Mouse (Mus musculus): Measurements from ENCODE around the gene Aph1a. TPM values are rescaled to one million over a fixed set of nuclear protein-coding genes. Genes with fewer than 3 reads are reported as not detected.
"Not testable (repeated sequence)": the region's sequence is repeated elsewhere in the genome, so short reads cannot be mapped to it uniquely, and the experiment has no call there.

Gene Aph1a
- 34.9 and 38.6 TPM in 2 replicates for polyA plus RNA-seq (2014; fragmentation: Nextera tagmentation; extraction: Ambion mirVana)

DNA sequence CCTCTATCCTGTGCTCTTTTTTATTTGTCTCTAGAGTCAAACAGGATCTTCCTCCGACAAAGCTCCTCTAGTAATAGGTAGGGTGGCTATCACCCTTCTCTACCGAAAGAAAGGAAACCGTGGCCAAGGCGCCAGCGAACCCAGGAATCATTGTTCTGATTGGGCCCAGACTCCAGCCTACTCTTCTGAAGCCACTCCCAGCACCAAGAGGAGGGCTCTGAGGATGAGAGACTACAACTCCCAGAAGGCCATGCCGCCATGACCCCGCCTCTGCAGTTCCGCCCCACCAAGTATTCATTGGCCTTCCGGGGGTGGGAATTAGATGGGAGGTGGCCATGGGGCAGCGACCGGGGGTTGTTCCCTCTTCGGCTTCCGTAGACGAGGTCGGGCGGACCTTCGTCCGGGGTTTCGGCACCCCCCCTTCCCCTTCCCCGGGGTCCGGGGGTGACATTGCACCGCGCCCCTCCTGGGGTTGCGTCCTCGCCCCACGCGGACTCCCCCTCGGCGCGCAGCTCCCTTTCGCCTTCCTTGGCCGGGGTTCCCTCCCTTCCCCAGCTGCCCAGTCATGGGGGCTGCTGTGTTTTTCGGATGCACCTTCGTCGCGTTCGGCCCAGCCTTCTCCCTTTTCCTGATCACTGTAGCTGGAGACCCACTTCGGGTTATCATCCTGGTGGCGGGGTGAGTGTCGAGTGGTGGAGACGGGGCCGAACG, at the start of gene Aph1a:
Aph1a (plus strand) TSS at position 364 of the 711 bp plus-strand sequence.
- not testable (repeated sequence) for H3K36me3 ChIP-seq (replicated peaks; ENCODE audit: control insufficient read depth, insufficient read depth); H3K27me3 ChIP-seq (ENCODE audit: control insufficient read depth, insufficient read depth, low read length); H3K9me3 ChIP-seq (ENCODE audit: control insufficient read depth, low read length); H3K4me1 ChIP-seq (replicated peaks; ENCODE audit: control insufficient read depth, insufficient read depth, low read length)
- Histone ChIP-seq H3K9ac (peak within 1 kb of the TSS; percentile 88), H3K4me2 (replicated peaks) (peak within 1 kb of the TSS; percentile 93), H3K4me3 (replicated peaks; ENCODE audit: low read length) (peak within 1 kb of the TSS; percentile 73), H3K27ac (peak within 1 kb of the TSS; percentile 71)
- WGBS = under 1% methylated on average over 24 of the region's 43 CpGs
- peak; percentile 92 for DNase-seq (ENCODE audit: low spot score)
- ATAC-seq (ENCODE audit: low FRiP score) = peak; percentile 98

DNA sequence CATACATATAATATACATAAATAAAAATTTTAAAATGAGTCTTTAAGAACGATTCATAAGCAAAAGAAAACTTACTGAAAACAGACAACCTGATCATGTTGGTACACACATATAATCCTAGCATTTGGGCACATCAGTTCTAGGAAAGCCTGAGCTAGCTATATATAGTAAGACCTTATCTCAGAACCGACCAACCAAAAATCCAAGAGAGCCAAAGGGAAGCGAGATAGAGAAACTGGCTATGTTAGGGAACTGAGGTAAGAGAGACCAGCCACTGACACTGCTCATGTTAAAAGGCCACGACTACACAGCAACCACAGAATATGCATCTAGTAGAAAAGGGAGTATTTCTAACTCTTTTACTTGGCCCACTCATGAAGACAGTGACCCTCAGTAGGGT, 43.2 kb upstream of the Aph1a start:
- WGBS = 87% methylated on average over 4 of the region's 4 CpGs
- Histone ChIP-seq H3K4me2 (replicated peaks) (no peak overlapping the region), H3K27me3 (ENCODE audit: control insufficient read depth, insufficient read depth, low read length) (no peaks in the 10 kb centered on the region), H3K4me1 (replicated peaks; ENCODE audit: control insufficient read depth, insufficient read depth, low read length) (peaks cover 8% of the 10 kb centered on the region), H3K36me3 (replicated peaks; ENCODE audit: control insufficient read depth, insufficient read depth) (peaks cover 78% of the 10 kb centered on the region), H3K27ac (no peak overlapping the region), H3K9ac (no peak overlapping the region), H3K4me3 (replicated peaks; ENCODE audit: low read length) (no peak overlapping the region), H3K9me3 (ENCODE audit: control insufficient read depth, low read length) (no peaks in the 10 kb centered on the region)
- ATAC-seq (ENCODE audit: low FRiP score) (no peak), DNase-seq (ENCODE audit: low spot score) (no peak)

- peaks cover 71% of the 10 kb centered on the region for H3K36me3 ChIP-seq (replicated peaks; ENCODE audit: control insufficient read depth, insufficient read depth)
Measured at GRCm38 (mm10) chr3:95851317-95851716, 42.5 kb upstream of the Aph1a start.

DNA sequence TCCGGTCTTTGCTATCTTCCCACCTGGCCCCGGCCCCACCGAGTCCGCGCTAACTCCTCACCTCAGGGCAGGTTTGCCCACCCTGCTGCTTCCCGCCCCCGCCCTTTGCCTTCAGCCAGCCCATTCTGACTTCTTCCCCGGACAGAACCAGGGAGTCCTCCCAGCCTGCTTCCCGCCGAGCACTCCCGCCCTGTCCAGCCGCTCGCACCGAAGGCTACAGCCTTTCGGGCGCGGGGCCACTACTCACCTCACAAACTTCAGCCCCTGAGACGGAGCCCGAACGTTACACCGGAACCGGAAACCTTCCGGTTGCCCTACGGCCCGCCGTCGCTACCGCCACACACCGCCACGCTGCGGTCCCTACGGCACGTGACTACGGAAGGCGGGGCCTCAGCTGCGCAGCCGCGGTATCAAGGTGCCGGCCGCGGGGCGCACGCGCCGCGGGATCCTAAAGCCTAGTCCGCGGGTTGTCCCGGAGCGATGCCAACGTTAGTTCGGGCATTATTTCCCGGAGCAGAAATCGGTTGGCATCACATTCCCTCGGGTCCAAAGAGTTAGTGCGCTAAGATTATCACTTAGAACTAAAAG, 38.2 kb upstream of the Aph1a start, which contains the start of gene Prpf3:
Prpf3 (minus strand) TSS at position 384 of the 588 bp plus-strand sequence.
- under 1% methylated on average over 56 of the region's 56 CpGs for WGBS

More at GRCm38 (mm10) chr3:95851317-95851716, 42.5 kb upstream of the Aph1a start:
- no peak overlapping the region for H3K4me3 ChIP-seq (replicated peaks; ENCODE audit: low read length)
- ATAC-seq (ENCODE audit: low FRiP score) (no peak), DNase-seq (ENCODE audit: low spot score) (no peak)
- no peak overlapping the region for H3K4me2 ChIP-seq (replicated peaks)
- no peak overlapping the region for H3K27ac ChIP-seq
- peaks cover 11% of the 10 kb centered on the region for H3K4me1 ChIP-seq (replicated peaks; ENCODE audit: control insufficient read depth, insufficient read depth, low read length)
- no peaks in the 10 kb centered on the region for H3K27me3 ChIP-seq (ENCODE audit: control insufficient read depth, insufficient read depth, low read length)
- WGBS = 98% methylated on average over 8 of the region's 8 CpGs
- H3K9ac ChIP-seq = no peak overlapping the region
- no peaks in the 10 kb centered on the region for H3K9me3 ChIP-seq (ENCODE audit: control insufficient read depth, low read length)

DNA sequence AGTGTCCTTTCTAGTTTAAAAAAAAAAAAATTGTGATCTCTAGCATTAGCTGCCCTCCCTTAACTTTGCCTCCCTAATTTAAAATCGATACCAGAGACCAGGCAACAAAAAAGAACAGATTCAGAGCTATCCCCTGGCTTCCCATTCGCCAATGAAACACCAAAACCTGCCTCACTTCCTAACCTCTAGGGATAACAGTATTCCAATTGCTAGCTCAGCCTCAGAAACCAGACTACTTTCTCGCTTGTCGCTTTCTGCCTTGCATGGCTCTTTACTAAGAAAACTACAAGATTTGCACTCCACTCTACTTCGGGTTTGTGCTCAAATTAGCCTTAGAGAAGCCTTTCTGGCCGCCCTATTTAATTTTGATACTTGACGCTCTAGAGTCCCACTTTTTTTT, 37.7 kb upstream of the Aph1a start:
- DNase-seq (ENCODE audit: low spot score) = no peak
- H3K4me2 ChIP-seq (replicated peaks) = peak overlapping the region; percentile 56
- peak overlapping the region; percentile 84 for H3K4me3 ChIP-seq (replicated peaks; ENCODE audit: low read length)
- peak; percentile 18; the same call in 1 of the 2 replicates for ATAC-seq (ENCODE audit: low FRiP score)
- 30% methylated on average over 7 of the region's 7 CpGs for WGBS
- no peaks in the 10 kb centered on the region for H3K9me3 ChIP-seq (ENCODE audit: control insufficient read depth, low read length)
- H3K27me3 ChIP-seq (ENCODE audit: control insufficient read depth, insufficient read depth, low read length) = no peaks in the 10 kb centered on the region
- peak overlapping the region; percentile 40; the same call in 1 of the 2 replicates for H3K27ac ChIP-seq
- H3K9ac ChIP-seq = peak overlapping the region; percentile 71
- H3K36me3 ChIP-seq (replicated peaks; ENCODE audit: control insufficient read depth, insufficient read depth) = peaks cover 23% of the 10 kb centered on the region
- peaks cover 11% of the 10 kb centered on the region for H3K4me1 ChIP-seq (replicated peaks; ENCODE audit: control insufficient read depth, insufficient read depth, low read length)

More for the DNA sequence above, 38.2 kb upstream of the Aph1a start, which contains the start of gene Prpf3:
- H3K36me3 ChIP-seq (replicated peaks; ENCODE audit: control insufficient read depth, insufficient read depth) = peaks cover 28% of the 10 kb centered on the region
- DNase-seq (ENCODE audit: low spot score) = peak; percentile 92
- H3K27me3 ChIP-seq (ENCODE audit: control insufficient read depth, insufficient read depth, low read length) = no peaks in the 10 kb centered on the region
- ATAC-seq (ENCODE audit: low FRiP score) = peak; percentile 97
- H3K9me3 ChIP-seq (ENCODE audit: control insufficient read depth, low read length) = no peaks in the 10 kb centered on the region
- H3K4me3 ChIP-seq (replicated peaks; ENCODE audit: low read length) = peak within 1 kb of the TSS; percentile 84
- peak within 1 kb of the TSS; percentile 56 for H3K4me2 ChIP-seq (replicated peaks)
- H3K27ac ChIP-seq = peak within 1 kb of the TSS; percentile 79
- peaks cover 11% of the 10 kb centered on the region for H3K4me1 ChIP-seq (replicated peaks; ENCODE audit: control insufficient read depth, insufficient read depth, low read length)
- H3K9ac ChIP-seq = peak within 1 kb of the TSS; percentile 71

- peaks cover 11% of the 10 kb centered on the region for H3K4me1 ChIP-seq (replicated peaks; ENCODE audit: control insufficient read depth, insufficient read depth, low read length)
- not testable (repeated sequence) for H3K27me3 ChIP-seq (ENCODE audit: control insufficient read depth, insufficient read depth, low read length); H3K9me3 ChIP-seq (ENCODE audit: control insufficient read depth, low read length); H3K27ac ChIP-seq; ATAC-seq (ENCODE audit: low FRiP score); H3K9ac ChIP-seq; H3K4me2 ChIP-seq (replicated peaks); DNase-seq (ENCODE audit: low spot score); H3K4me3 ChIP-seq (replicated peaks; ENCODE audit: low read length)
- WGBS = 78% methylated on average over 1 of the region's 1 CpGs
- H3K36me3 ChIP-seq (replicated peaks; ENCODE audit: control insufficient read depth, insufficient read depth) = peaks cover 16% of the 10 kb centered on the region
Measured at GRCm38 (mm10) chr3:95857050-95857449, 36.7 kb upstream of the Aph1a start.

- whole genome bisulfite sequencing = 94% methylated on average over 3 of the region's 3 CpGs
- not testable (repeated sequence) for H3K27ac ChIP-seq; H3K4me2 ChIP-seq (replicated peaks); H3K9ac ChIP-seq; H3K36me3 ChIP-seq (replicated peaks; ENCODE audit: control insufficient read depth, insufficient read depth); ATAC-seq (ENCODE audit: low FRiP score); DNase-seq (ENCODE audit: low spot score); H3K4me3 ChIP-seq (replicated peaks; ENCODE audit: low read length); H3K9me3 ChIP-seq (ENCODE audit: control insufficient read depth, low read length); H3K27me3 ChIP-seq (ENCODE audit: control insufficient read depth, insufficient read depth, low read length)
- H3K4me1 ChIP-seq (replicated peaks; ENCODE audit: control insufficient read depth, insufficient read depth, low read length) = peaks cover 11% of the 10 kb centered on the region
Measured at GRCm38 (mm10) chr3:95858278-95858677, 35.5 kb upstream of the Aph1a start.

GRCm38 (mm10) chr3:95860323-95860722, 33.4 kb upstream of the Aph1a start:
- ATAC-seq (ENCODE audit: low FRiP score) = no peak
- DNase-seq (ENCODE audit: low spot score) = no peak
- H3K36me3 ChIP-seq (replicated peaks; ENCODE audit: control insufficient read depth, insufficient read depth) = peaks cover 13% of the 10 kb centered on the region; the same call in 1 of the 2 replicates
- 0 out of 2 replicates have a peak, but pooled peaks cover 3% of the 10 kb centered on the region for H3K4me1 ChIP-seq (replicated peaks; ENCODE audit: control insufficient read depth, insufficient read depth, low read length)
- no peaks in the 10 kb centered on the region for H3K9me3 ChIP-seq (ENCODE audit: control insufficient read depth, low read length)
- no peaks in the 10 kb centered on the region for H3K27me3 ChIP-seq (ENCODE audit: control insufficient read depth, insufficient read depth, low read length)
- H3K4me2 ChIP-seq (replicated peaks) = no peak overlapping the region
- H3K27ac ChIP-seq = no peak overlapping the region
- no peak overlapping the region for H3K4me3 ChIP-seq (replicated peaks; ENCODE audit: low read length)
- 83% methylated on average over 3 of the region's 3 CpGs for WGBS
- no peak overlapping the region for H3K9ac ChIP-seq

DNA sequence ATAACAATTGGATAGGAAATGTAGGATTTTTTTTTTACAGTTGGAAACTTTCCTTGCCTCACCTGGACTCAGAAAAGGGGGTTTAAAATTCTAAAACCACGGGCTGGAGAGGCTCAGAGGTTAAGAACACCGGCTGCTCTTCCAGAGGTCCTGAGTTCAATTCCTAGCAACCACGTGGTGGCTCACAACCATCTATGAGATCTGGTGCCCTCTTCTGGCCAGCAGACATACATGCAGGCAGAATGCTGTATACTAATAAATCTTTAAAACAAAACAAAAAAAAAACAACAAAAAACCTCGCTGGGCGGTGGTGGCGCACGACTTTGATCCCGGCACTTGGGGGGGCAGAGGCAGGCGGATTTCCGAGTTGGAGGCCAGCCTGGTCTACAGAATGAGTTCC, 32.6 kb upstream of the Aph1a start:
- Histone ChIP-seq H3K27ac (no peak overlapping the region), H3K36me3 (replicated peaks; ENCODE audit: control insufficient read depth, insufficient read depth) (peaks cover 16% of the 10 kb centered on the region; the same call in 1 of the 2 replicates), H3K9me3 (ENCODE audit: control insufficient read depth, low read length) (no peaks in the 10 kb centered on the region), H3K4me2 (replicated peaks) (no peak overlapping the region), H3K27me3 (ENCODE audit: control insufficient read depth, insufficient read depth, low read length) (no peaks in the 10 kb centered on the region), H3K9ac (no peak overlapping the region), H3K4me3 (replicated peaks; ENCODE audit: low read length) (no peak overlapping the region), H3K4me1 (replicated peaks; ENCODE audit: control insufficient read depth, insufficient read depth, low read length) (0 out of 2 replicates have a peak, but pooled peaks cover 1% of the 10 kb centered on the region)
- DNase-seq (ENCODE audit: low spot score) = no peak
- WGBS = 76% methylated on average over 10 of the region's 10 CpGs
- ATAC-seq (ENCODE audit: low FRiP score) = no peak

Data from hindbrain, embryonic 14.5 days (tissue).